Mouse (Mus musculus) frontal cortex, postnatal 14 days (tissue): ENCODE measurements around the gene Dennd6b.
A peak's percentile ranks its signal among the peaks of the same experiment; 100 is the strongest.

Experiments
- DNase-seq, 2 experiments: peaks; one replicate each; pipeline ENCODE4 v3.0.0; 2022; ENCODE audit warnings: low spot score in 2 of 2

The Dennd6b gene

GRCm38 (mm10) chr15:89158516-89158915 lies 37.8 kb downstream of the Dennd6b start:
- DNase-seq: no peak

- no peak for DNase-seq
These were observed 38.3 kb downstream of the Dennd6b start for GRCm38 (mm10) chr15:89157954-89158353.

DNA sequence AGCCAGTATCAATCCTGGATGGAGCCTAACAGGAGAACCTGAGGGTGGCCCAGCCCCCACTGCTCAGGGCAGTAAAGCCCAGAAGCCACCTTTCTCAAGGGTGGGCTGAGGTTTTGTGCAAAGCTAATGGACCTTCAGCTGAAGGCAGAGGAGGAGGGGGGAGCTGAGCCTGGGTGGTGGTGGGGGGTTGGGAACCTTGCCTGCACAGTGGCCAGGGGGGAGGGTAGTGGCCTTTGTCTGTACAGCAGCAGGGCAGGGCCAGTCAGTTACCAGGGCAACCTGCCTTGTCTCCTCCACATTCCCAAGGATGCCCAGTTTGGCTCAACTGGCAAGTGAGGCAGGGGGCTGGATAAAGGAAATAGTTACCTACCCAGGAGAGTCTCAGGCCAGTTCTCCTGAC lies 44.0 kb downstream of the Dennd6b start:
- DNase-seq: no peak

GRCm38 (mm10) chr15:89150041-89150390 lies 46.3 kb downstream of the Dennd6b start:
- no peak for DNase-seq

GRCm38 (mm10) chr15:89149271-89150040 lies 46.8 kb downstream of the Dennd6b start, which contains the start of gene Mapk11:
TSS of gene Mapk11 (minus strand) at chr15:89149628.
- no peak for DNase-seq

DNA sequence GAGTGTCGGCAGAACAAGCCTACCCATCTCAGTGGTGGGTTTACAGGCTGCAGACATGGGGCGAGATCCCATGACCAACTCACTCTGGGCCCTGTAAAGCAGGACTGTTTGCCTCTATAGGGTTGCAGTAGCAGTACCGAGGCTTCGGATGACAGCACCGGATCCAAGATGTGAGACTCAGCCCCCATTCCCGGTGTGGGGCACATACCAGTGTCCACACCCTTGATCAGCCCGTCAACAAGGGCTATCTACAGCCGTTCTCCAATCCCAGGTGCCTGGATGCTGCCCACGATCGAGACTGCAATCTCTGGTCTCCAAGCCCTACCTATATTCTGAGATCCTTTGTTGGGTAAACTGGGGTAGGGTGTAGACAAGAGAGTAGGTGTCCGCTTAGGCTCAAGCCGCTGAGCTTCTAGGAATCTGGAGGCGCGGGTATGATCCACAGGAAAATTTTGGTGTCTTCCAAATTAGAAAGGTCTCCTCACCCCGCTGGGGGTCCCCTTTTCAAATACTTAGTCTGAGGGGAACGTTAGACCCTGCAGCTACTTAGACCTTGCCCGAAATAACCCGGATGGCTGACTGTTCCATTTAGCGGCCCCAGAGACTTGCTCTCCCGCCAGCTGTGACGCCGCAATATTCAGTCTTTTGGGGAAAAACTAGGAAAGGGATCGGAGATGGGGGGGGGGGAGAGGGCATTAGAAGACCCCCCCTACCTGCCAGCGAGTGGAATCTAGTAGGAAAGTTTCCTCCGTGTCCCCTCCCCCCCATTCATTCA lies 47.6 kb downstream of the Dennd6b start:
- DNase-seq: no peak

DNA sequence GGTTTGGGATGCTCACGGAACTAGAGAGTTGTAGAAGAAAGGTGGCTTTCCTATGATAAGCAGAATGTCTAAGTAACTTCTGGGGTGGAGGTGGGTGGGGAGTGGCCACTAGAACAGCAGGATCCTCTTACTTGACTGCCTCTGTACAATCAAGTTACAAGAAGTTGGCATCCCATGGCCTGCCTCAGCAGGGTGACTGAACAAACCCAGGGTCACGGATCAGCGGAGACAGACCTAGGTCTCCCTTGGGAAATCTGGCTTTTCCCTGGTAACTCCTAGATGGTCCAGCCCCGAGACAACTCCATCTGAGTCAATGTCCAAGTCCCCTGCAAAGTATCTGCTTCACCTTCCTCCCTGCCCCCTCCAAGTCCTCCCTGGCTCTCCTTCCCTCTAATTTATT lies 48.4 kb downstream of the Dennd6b start:
- DNase-seq: no peak

DNA sequence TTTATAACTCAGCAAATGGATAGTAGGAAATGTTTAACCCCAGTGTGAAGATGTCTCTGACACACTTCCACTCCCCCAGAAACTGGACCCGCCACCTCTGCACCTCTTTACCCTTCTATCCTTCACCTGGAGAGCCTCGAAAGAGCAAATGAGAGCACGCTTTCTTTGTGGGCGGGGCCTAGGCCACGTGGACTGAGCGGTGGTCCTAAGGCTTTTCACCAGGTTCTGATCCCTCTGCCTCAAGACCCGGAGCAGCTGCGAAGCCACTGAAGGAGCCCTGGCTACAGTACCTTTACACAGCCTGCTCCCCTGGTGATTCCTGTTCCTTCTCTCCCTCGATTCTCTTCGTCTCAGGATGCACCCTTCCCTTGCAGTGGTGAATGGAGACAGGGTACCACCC lies 48.8 kb downstream of the Dennd6b start:
- DNase-seq: no peak

GRCm38 (mm10) chr15:89147024-89147423 lies 49.3 kb downstream of the Dennd6b start:
- DNase-seq: no peak

DNA sequence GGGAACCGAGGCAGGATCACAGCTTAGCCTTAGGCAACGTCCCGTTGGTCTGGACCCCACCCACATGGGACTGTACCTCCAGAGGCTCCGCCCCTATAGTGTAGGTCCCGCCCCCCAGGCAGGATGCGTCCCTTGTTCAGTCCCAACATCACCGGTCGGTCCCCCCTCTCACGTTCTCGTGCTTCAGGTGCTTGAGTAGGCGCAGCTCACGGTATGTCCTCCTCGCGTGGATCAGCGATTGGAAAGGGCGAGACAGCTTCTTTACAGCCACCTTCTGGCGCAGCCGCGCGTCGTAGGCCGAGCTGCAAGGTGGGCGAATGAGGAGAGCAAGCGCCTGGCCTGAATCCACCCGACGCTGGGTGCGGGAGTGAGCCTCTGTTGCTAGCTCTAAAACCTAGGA lies 49.8 kb downstream of the Dennd6b start:
- peak; percentile 48 to 58 for DNase-seq

GRCm38 (mm10) chr15:89145813-89146350 lies 50.4 kb downstream of the Dennd6b start:
- DNase-seq: no peak

GRCm38 (mm10) chr15:89144965-89145364 lies 51.3 kb downstream of the Dennd6b start:
- no peak for DNase-seq

- no peak for DNase-seq
These were observed 53.2 kb downstream of the Dennd6b start for GRCm38 (mm10) chr15:89143134-89143533.

GRCm38 (mm10) chr15:89141905-89142304 lies 54.4 kb downstream of the Dennd6b start:
- no peak for DNase-seq

DNA sequence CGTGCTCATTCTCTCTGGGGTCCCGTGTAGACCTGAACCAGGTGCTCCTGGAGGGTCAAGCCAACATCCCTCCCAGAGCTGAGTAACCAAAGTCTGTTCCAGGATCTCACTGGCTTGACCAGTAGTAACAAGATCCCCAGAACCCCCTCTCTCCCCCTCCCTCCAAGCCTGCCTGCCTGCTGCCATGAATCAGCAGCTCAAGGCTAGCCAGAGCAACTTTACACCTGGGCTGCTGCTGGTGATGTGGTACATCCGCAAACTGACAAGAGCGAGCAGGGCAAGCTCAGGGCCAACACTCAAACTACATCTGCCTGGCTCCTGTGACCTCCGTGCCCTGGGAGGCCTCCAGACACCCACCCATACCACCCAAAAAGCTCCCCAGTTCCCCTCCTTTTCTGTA lies 54.9 kb downstream of the Dennd6b start:
- DNase-seq: no peak

GRCm38 (mm10) chr15:89140659-89141252 lies 55.5 kb downstream of the Dennd6b start, which contains the start of gene Mapk12:
TSS of gene Mapk12 (minus strand) at chr15:89140703.
- no peak for DNase-seq

- no peak for DNase-seq
These were observed 56.1 kb downstream of the Dennd6b start for GRCm38 (mm10) chr15:89140048-89140658.

GRCm38 (mm10) chr15:89138531-89138930 lies 57.8 kb downstream of the Dennd6b start:
- DNase-seq: no peak

DNA sequence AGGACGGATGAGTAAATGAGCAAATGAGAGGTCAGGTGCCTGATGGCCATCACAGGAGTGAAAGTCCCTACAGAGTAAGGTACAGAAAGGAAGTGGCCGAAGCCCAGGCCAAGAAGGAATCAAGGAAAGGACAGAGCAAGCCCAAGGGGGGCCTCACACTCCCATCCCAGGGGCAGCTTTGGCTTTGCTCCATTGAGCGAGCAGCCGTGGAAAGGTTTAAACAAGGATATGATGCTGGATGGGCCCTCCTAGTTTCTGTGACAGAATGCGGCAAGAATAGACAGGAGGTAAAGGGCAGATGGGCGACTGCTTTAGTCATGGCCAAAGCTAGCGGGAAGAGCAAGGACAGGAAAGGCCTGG lies 58.3 kb downstream of the Dennd6b start:
- DNase-seq: no peak

- DNase-seq: no peak
These were observed 58.8 kb downstream of the Dennd6b start for GRCm38 (mm10) chr15:89137378-89138045.

DNA sequence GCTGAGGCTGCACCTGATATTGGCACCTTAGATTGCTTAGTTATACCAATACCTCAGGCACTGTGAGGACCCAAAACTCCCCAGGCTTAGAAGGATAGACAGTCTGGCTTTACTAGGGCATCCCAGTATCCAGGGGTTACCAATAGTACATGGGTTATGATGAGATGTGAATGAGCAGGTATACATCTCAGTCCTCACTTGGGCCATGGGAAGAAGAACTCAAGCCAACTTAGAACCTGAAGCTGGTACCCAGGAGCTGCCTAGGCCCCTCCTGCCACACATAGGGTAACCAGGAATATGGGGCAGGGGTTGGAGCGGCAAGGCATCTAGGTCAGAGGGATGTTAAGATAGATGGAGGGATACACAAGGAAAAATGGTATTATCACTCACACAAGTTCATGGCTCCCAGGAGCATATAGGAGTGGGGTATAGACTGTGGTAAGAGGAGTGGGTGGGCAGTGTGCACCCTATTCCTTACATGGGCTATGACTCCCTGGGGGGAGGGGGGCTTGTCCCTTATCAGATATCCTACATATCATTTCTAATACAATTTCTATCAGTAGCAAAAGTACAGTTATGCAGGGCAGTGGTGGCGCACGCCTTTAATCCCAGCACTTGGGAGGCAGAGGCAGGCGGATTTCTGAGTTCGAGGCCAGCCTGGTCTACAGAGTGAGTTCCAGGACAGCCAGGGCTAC lies 59.7 kb downstream of the Dennd6b start:
- DNase-seq: no peak
